Mouse (Mus musculus): ENCODE measurements around the gene Rap1gap2. TPM values are rescaled to one million over a fixed set of nuclear protein-coding genes. Genes with fewer than 3 reads are reported as not detected.

Rap1gap2 gene
- polyA plus RNA-seq, 1 experiment: 8.9 TPM

DNA sequence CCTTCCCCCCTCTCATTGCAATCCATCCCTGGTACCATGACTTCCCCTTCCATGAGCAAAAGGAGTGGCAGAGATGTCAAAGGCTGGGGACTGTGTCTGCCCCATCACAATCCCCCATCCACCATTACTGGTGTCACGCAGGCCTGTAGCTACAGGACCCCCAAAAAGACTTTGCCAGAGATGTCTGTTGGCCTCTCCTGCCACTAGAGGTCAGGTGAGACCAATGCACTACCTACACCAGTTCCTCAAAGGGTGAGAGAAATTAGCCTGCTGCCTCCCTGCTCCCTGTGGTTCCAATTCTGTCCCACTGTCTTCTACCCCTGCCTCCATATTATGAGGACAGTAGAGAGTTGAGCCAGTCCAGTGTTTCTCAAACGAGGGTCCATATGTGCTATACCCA lies 208.6 kb downstream of the Rap1gap2 start:
- WGBS: 42% methylated on average over 2 of the region's 2 CpGs
- no peak for DNase-seq
- Histone ChIP-seq H3K4me3 (replicated peaks; ENCODE audit: extremely low read depth, low read depth, low read length) (no peak overlapping the region), H3K4me1 (ENCODE audit: control insufficient read depth, insufficient read depth, low read length) (no peaks in the 10 kb centered on the region)
- peak; percentile 41; the same call in 1 of the 2 replicates for TF ChIP-seq CTCF (IDR thresholded peaks at IDR 0.05; ENCODE audit: insufficient read depth, low read length)
- no peak for TF ChIP-seq POLR2A (IDR thresholded peaks at IDR 0.05; ENCODE audit: borderline replicate concordance, extremely low read depth, low read depth, low read length)

DNA sequence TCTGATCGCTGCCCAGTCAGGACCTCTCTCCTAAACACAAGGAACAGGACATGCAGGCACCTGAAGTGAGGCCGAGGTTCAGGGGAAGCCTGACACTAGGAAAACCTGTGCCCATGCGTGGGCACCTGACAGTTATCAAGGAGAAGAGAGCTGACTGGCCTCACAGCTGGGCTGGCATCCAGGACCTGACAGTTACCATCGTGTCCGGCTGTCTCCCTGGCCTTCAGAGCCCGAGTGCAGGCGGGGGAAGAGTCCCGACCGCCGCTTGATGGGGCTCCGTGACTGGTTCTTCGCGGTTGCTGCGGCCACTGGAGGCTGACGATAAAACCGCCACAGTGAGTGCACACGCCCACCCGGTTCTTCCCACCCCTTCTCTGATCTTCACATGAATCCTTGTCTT lies 215.1 kb downstream of the Rap1gap2 start:
- Histone ChIP-seq H3K4me1 (ENCODE audit: control insufficient read depth, insufficient read depth, low read length) (no peaks in the 10 kb centered on the region), H3K4me3 (replicated peaks; ENCODE audit: extremely low read depth, low read depth, low read length) (no peak overlapping the region)
- 88% methylated on average over 18 of the region's 18 CpGs for WGBS
- DNase-seq: no peak
- no peak for TF ChIP-seq POLR2A (IDR thresholded peaks at IDR 0.05; ENCODE audit: borderline replicate concordance, extremely low read depth, low read depth, low read length)
- no peak for TF ChIP-seq CTCF (IDR thresholded peaks at IDR 0.05; ENCODE audit: insufficient read depth, low read length)

DNA sequence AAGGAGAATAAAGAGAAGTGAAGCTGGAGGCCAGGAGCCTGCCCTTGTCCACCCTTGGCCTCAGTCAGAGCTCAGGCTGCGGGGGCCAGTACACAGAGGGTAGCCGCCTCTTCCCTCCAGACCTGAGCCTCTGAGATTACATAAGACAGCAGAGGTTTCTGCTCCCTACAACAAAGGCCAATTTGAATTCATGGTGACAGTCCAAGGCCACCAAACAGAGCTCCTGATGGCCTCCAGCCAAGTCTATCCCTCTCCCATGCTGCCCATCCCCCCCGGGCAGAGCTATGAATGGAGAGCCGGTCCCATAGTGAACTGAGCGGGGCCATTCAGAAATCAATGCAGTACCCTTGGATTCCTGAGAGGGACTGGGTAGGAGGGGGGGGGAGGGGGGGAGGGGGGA lies 217.2 kb downstream of the Rap1gap2 start:
- no peak for DNase-seq
- Histone ChIP-seq H3K4me1 (ENCODE audit: control insufficient read depth, insufficient read depth, low read length) (no peaks in the 10 kb centered on the region), H3K4me3 (replicated peaks; ENCODE audit: extremely low read depth, low read depth, low read length) (no peak overlapping the region)
- TF ChIP-seq CTCF (IDR thresholded peaks at IDR 0.05; ENCODE audit: insufficient read depth, low read length) (no peak), POLR2A (IDR thresholded peaks at IDR 0.05; ENCODE audit: borderline replicate concordance, extremely low read depth, low read depth, low read length) (no peak)
- WGBS: 64% methylated on average over 5 of the region's 5 CpGs

DNA sequence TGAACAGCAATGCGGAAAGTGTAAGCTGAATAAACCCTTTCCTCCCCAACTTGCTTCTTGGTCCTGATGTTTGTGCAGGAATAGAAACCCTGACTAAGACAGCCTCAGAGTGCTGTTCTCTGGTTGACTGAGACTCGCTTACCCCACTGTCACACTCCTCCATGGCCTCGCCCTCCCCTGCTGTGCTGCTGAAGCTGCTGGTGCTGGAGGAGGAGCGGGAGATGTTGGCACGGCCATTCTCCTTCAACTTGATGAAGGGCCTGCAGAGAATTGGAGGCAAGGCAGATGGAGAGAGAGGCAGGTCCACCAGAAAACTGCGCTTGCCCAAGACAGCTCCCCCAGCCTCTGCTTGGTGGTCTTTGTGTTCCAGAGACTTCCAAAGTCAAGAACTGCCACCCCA lies 217.8 kb downstream of the Rap1gap2 start:
- WGBS: 76% methylated on average over 6 of the region's 6 CpGs
- Histone ChIP-seq H3K4me1 (ENCODE audit: control insufficient read depth, insufficient read depth, low read length) (no peaks in the 10 kb centered on the region), H3K4me3 (replicated peaks; ENCODE audit: extremely low read depth, low read depth, low read length) (no peak overlapping the region)
- TF ChIP-seq CTCF (IDR thresholded peaks at IDR 0.05; ENCODE audit: insufficient read depth, low read length) (no peak), POLR2A (IDR thresholded peaks at IDR 0.05; ENCODE audit: borderline replicate concordance, extremely low read depth, low read depth, low read length) (no peak)
- DNase-seq: no peak

DNA sequence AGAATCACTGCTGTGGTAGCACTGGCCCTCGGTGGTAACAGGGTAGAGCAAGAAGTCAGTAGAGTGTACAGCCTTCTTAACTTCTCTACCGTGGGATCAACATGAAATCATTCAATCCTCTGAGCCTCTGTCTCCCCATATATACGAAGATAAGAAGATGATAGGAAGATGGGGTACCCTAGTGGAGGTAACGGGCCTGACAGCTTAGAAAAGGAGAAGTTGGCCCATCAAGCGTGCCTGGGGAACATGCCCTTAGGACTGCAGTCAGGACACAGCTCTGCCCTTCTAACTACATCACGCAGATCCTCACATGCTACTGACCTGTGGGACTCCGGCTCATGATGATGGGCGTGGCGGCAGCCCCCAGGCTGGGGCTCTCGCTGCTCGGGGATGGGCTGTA lies 218.8 kb downstream of the Rap1gap2 start:
- no peaks in the 10 kb centered on the region for H3K4me1 ChIP-seq (ENCODE audit: control insufficient read depth, insufficient read depth, low read length)
- WGBS: 83% methylated on average over 11 of the region's 11 CpGs
- TF ChIP-seq POLR2A (IDR thresholded peaks at IDR 0.05; ENCODE audit: borderline replicate concordance, extremely low read depth, low read depth, low read length): no peak
- no peak for TF ChIP-seq CTCF (IDR thresholded peaks at IDR 0.05; ENCODE audit: insufficient read depth, low read length)
- no peak overlapping the region for H3K4me3 ChIP-seq (replicated peaks; ENCODE audit: extremely low read depth, low read depth, low read length)
- no peak for DNase-seq

DNA sequence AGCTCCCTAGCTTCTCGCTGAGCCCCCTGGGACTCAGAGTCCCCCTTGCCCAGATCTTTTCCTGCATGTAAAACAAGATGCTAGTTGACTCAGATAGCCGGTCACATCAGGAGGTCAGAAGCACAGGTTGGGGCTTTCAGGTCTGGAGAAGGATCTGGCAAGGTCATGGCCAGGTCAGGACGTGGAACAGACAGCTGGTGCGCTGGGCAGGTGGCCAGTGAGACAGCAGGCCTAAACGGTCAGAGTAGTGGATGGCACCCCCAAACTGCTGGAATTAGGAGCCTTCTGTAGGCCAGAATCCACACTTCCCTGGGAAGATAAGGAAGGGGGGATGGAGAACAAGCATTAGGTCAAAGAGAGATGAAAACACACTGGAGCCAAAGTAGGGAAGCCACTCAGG lies 223.5 kb downstream of the Rap1gap2 start:
- TF ChIP-seq CTCF (IDR thresholded peaks at IDR 0.05; ENCODE audit: insufficient read depth, low read length) (no peak), POLR2A (IDR thresholded peaks at IDR 0.05; ENCODE audit: borderline replicate concordance, extremely low read depth, low read depth, low read length) (no peak)
- 70% methylated on average over 5 of the region's 5 CpGs for WGBS
- H3K4me1 ChIP-seq (ENCODE audit: control insufficient read depth, insufficient read depth, low read length): no peaks in the 10 kb centered on the region
- no peak for DNase-seq
- H3K4me3 ChIP-seq (replicated peaks; ENCODE audit: extremely low read depth, low read depth, low read length): no peak overlapping the region

DNA sequence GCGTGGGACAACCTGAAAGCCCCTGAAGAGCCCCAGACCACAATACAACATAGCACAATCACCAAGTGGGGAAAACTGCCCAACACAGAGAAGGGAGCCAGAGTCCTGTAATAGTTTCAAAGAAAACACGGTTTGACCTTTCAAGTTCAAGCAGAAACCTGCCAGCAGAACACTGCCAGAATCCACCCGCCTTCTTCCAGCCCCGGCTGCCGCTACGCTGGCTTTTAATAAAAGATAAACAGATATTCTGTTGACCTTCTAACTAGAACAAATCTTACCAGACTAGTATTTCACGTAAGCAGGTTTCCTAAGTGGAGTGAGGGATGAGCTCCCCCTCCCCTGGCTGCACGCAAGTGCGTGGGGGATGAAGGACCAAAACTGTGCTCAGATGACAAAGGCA lies 225.0 kb downstream of the Rap1gap2 start:
- Histone ChIP-seq H3K4me3 (replicated peaks; ENCODE audit: extremely low read depth, low read depth, low read length) (no peak overlapping the region), H3K4me1 (ENCODE audit: control insufficient read depth, insufficient read depth, low read length) (no peaks in the 10 kb centered on the region)
- WGBS: 61% methylated on average over 9 of the region's 9 CpGs
- TF ChIP-seq POLR2A (IDR thresholded peaks at IDR 0.05; ENCODE audit: borderline replicate concordance, extremely low read depth, low read depth, low read length) (no peak), CTCF (IDR thresholded peaks at IDR 0.05; ENCODE audit: insufficient read depth, low read length) (no peak)
- no peak for DNase-seq

DNA sequence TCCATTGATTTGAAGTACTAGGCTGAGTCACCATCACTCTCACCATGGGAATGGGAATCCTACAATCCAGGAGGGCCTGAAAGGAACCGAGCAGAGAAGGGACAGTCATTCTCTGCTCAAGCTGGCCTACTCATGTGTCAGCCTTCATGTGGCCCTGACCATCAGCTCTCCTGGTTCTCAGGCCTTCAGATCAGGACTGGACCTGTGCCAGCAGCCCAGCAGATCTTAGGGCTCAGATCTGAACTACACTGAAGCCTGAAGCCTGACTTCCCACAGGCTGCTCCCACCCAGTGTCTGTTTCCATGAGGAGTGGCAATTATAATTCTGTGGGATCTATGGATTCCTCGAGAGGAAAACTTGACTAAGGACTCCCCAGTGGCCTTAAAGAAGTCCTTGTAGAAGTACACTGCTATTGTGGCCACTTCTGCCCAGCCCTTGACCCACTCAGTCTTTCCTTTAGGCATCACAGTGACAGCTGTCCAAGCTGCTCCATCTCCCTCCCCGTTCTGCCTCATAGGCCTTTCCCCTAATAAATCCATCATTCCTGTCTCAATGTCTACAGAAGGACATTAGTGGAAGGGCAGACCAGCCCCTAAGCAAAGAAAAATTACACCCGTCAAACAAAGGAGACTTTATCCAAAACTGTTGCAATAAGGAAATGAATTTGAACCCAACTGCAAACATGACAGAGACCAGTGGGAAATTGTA lies 231.4 kb downstream of the Rap1gap2 start:
- no peak overlapping the region for H3K4me3 ChIP-seq (replicated peaks; ENCODE audit: extremely low read depth, low read depth, low read length)
- WGBS: 41% methylated on average over 4 of the region's 4 CpGs
- no peak for TF ChIP-seq CTCF (IDR thresholded peaks at IDR 0.05; ENCODE audit: insufficient read depth, low read length)
- DNase-seq: no peak
- H3K4me1 ChIP-seq (ENCODE audit: control insufficient read depth, insufficient read depth, low read length): no peaks in the 10 kb centered on the region

DNA sequence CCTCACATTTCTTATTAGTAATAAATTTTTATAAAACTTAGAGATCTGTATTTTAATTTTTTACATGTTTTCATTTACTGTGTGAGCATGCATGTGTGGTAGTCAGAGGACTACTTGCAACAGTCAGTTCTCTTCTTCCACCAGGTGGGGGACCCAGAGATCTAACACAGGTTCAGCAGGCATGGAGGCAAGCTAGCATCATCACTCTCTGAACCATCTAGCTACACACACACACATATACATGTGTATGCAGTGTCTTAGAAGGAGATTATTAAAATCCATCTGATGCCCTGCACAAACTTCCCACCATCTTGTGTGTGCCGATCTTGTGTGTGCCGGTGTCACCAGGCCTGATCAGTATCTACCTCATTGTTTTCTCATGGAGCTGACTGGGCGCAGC lies 233.9 kb downstream of the Rap1gap2 start:
- TF ChIP-seq POLR2A (IDR thresholded peaks at IDR 0.05; ENCODE audit: borderline replicate concordance, extremely low read depth, low read depth, low read length) (no peak), CTCF (IDR thresholded peaks at IDR 0.05; ENCODE audit: insufficient read depth, low read length) (peak; percentile 47)
- no peak overlapping the region for H3K4me3 ChIP-seq (replicated peaks; ENCODE audit: extremely low read depth, low read depth, low read length)
- WGBS: 79% methylated on average over 3 of the region's 3 CpGs
- no peak for DNase-seq
- no peaks in the 10 kb centered on the region for H3K4me1 ChIP-seq (ENCODE audit: control insufficient read depth, insufficient read depth, low read length)

DNA sequence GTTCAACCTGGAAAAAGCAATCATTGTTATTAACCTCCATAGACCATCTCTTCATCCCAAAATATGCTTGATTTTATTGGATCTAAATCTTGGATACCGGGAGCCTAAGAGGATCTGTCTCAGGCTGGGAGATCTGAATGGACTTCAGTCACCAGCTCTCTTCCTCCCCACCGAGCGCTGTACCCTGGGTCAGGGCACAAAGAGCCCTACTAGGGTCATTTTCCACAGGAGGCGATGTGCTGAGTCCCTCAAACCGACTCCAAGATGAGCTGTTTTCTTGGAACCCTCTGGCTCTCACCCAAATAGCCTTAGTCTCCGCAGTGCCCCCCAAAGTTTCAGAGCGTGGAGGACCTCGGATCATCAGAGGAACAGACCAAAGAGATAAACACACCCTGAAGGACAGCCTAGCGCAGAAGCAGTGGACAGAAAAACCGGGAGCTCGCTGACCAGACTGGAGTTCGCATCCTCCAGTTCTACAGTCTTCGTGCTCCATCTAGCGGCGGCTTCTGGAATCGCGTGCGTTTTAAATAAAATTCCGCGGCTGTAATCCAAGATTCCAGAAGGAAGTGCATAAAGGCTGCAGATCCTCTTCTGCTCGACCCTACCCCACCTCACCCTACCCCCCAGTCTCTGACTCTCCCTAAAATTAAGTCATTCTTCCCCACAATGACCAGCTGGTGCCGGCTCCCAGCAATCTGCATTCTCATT lies 239.2 kb downstream of the Rap1gap2 start:
- DNase-seq: peak; percentile 72
- WGBS: 12% methylated on average over 22 of the region's 22 CpGs
- TF ChIP-seq CTCF (IDR thresholded peaks at IDR 0.05; ENCODE audit: insufficient read depth, low read length) (peak; percentile 84), POLR2A (IDR thresholded peaks at IDR 0.05; ENCODE audit: borderline replicate concordance, extremely low read depth, low read depth, low read length) (no peak)
- H3K4me1 ChIP-seq (ENCODE audit: control insufficient read depth, insufficient read depth, low read length): no peaks in the 10 kb centered on the region
- no peak overlapping the region for H3K4me3 ChIP-seq (replicated peaks; ENCODE audit: extremely low read depth, low read depth, low read length)
